Comparison of ENCODE assay signal across 21 mouse cellular contexts in the genomic region with DNA sequence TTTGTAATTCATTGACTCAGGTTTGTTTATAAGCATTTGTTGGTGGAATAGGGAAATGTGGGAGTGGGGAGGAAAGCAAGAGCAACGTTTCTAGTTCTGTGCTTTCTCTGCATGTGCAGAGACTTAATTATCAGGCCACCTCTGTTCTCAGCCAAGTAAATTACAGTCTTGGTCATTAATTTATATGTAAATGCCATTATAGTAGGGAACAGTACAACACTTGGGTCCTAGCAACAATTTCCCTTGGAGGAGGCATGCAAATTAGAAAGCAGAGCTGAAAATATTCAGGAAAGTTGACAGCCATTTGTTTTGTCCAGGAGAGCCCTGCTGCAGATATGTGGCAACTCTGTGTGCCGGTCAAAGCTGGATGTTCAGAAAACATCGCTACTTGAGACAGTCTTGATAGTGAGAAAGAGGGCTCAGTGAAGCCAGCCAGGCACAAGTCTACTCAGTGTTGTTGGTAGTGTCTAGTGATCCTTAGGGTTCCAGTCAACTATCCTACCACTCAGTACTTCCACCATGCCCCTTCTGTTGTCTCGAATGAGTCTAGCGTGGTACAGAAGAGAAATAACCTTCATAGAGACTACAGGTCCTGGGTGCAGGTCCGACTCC.
DNase-seq lines count a peak whose midpoint lies in the region; ATAC-seq and TF ChIP-seq lines count a peak whose summit lies in the region.
"Had no signal": no experiment of that assay in that cellular context is flagged by ENCODE, and none has a peak within 500 bp of the region (broad histone marks: within the 10 kb centered on the region; RNA-seq: fewer than 3 reads in every experiment).

No protein-coding gene starts in this region.

- no peak overlapping the region for H3K4me2 ChIP-seq in forebrain, embryonic 12.5 days
- H3K4me2 ChIP-seq in forebrain, embryonic 11.5 days (ENCODE audit: low read depth, low read length, severe bottlenecking) = no peak overlapping the region
- no peak overlapping the region for H3K4me2 ChIP-seq in midbrain, embryonic 14.5 days (ENCODE audit: low read length)
- H3K4me2 ChIP-seq in midbrain, postnatal 0 days (ENCODE audit: low read depth, low read length, poor library complexity, severe bottlenecking) = no peak overlapping the region
- H3K4me2 ChIP-seq in hindbrain, embryonic 14.5 days (replicated peaks) = no peak overlapping the region
- H3K4me2 ChIP-seq: heart, embryonic 13.5 days; kidney, embryonic 15.5 days; neural tube, embryonic 12.5 days had no signal

- peak; percentile 58; the same call in 1 of the 2 replicates for ATAC-seq in forebrain, embryonic 12.5 days (ENCODE audit: low FRiP score)
- ATAC-seq in forebrain, embryonic 11.5 days (replicated peaks; ENCODE audit: low FRiP score) = no peak
- ATAC-seq in midbrain, embryonic 14.5 days (ENCODE audit: low FRiP score, low TSS enrichment) = no peak
- no peak for ATAC-seq in midbrain, postnatal 0 days (ENCODE audit: low FRiP score)
- ATAC-seq in hindbrain, embryonic 14.5 days (ENCODE audit: low FRiP score) = no peak
- ATAC-seq: activated CD4-positive, CD25-positive, alpha-beta regulatory T cell, adult 4 months had no signal

- no peaks in the 10 kb centered on the region for H3K9me3 ChIP-seq in forebrain, embryonic 12.5 days
- no peaks in the 10 kb centered on the region for H3K9me3 ChIP-seq in forebrain, embryonic 11.5 days (ENCODE audit: control insufficient read depth, low read length)
- H3K9me3 ChIP-seq in midbrain, embryonic 14.5 days (ENCODE audit: control insufficient read depth, low read length) = no peaks in the 10 kb centered on the region
- H3K9me3 ChIP-seq in midbrain, postnatal 0 days (ENCODE audit: low read length) = no peaks in the 10 kb centered on the region
- no peaks in the 10 kb centered on the region for H3K9me3 ChIP-seq in hindbrain, embryonic 14.5 days (ENCODE audit: control insufficient read depth, low read length)
- H3K9me3 ChIP-seq: heart, embryonic 13.5 days; kidney, embryonic 15.5 days; neural tube, embryonic 12.5 days had no signal

- H3K27ac ChIP-seq in forebrain, embryonic 12.5 days = peak overlapping the region; percentile 36; the same call in 1 of the 2 replicates
- H3K27ac ChIP-seq in forebrain, embryonic 11.5 days (ENCODE audit: low read depth, low read length) = no peak overlapping the region
- no peak overlapping the region for H3K27ac ChIP-seq in midbrain, embryonic 14.5 days (replicated peaks; ENCODE audit: low read depth, low read length)
- no peak overlapping the region for H3K27ac ChIP-seq in midbrain, postnatal 0 days (ENCODE audit: low read depth, low read length)
- H3K27ac ChIP-seq in hindbrain, embryonic 14.5 days = peak overlapping the region; percentile 27
- H3K27ac ChIP-seq: heart, adult 2 months; heart, embryonic 13.5 days; kidney, embryonic 15.5 days; neural tube, embryonic 12.5 days had no signal

- H3K4me1 ChIP-seq in forebrain, embryonic 12.5 days = peaks cover 8% of the 10 kb centered on the region; the same call in 1 of the 2 replicates
- no peaks in the 10 kb centered on the region for H3K4me1 ChIP-seq in forebrain, embryonic 11.5 days (replicated peaks; ENCODE audit: control insufficient read depth, insufficient read depth, low read length)
- H3K4me1 ChIP-seq in midbrain, embryonic 14.5 days (ENCODE audit: control insufficient read depth, insufficient read depth, low read length) = peaks cover 6% of the 10 kb centered on the region; the same call in 1 of the 2 replicates
- no peaks in the 10 kb centered on the region for H3K4me1 ChIP-seq in midbrain, postnatal 0 days (ENCODE audit: insufficient read depth, low read length)
- H3K4me1 ChIP-seq in hindbrain, embryonic 14.5 days (replicated peaks; ENCODE audit: control insufficient read depth, insufficient read depth, low read length) = 0 out of 2 replicates have a peak, but pooled peaks cover 5% of the 10 kb centered on the region
- H3K4me1 ChIP-seq: heart, embryonic 13.5 days; kidney, embryonic 15.5 days had no signal

- no peak for TF ChIP-seq CTCF in midbrain, postnatal 0 days (IDR thresholded peaks at IDR 0.05)

- WGBS in forebrain, embryonic 12.5 days = 65% methylated on average over 6 of the region's 6 CpGs
- WGBS in forebrain, embryonic 11.5 days = 79% methylated on average over 6 of the region's 6 CpGs
- WGBS in midbrain, embryonic 14.5 days = 80% methylated on average over 6 of the region's 6 CpGs
- WGBS in midbrain, postnatal 0 days = 77% methylated on average over 6 of the region's 6 CpGs
- WGBS in hindbrain, embryonic 14.5 days = 67% methylated on average over 6 of the region's 6 CpGs

- DNase-seq in forebrain, embryonic 11.5 days (ENCODE audit: low spot score) = no peak
- DNase-seq in midbrain, embryonic 14.5 days = peak; percentile 5
- no peak for DNase-seq in midbrain, postnatal 0 days (ENCODE audit: low spot score)
- DNase-seq in hindbrain, embryonic 14.5 days (ENCODE audit: low spot score) = no peak
- DNase-seq in left cerebral cortex, adult 8-10 months (ENCODE audit: low spot score in 2 of 2) = no peak
- no peak for DNase-seq in heart, adult 11 months
- DNase-seq: adrenal gland, adult 8-10 months; cerebellum, adult 8-10 months; cerebellum, postnatal 36 days; heart, adult 2 months; heart, postnatal 14 days; kidney, adult 11 months; kidney, postnatal 36 days; lung, postnatal 4 days; thymus, adult 18-20 months; thymus, postnatal 36 days had no signal

- no peaks in the 10 kb centered on the region for H3K27me3 ChIP-seq in forebrain, embryonic 12.5 days
- H3K27me3 ChIP-seq in forebrain, embryonic 11.5 days (ENCODE audit: control insufficient read depth, insufficient read depth, low read length) = no peaks in the 10 kb centered on the region
- H3K27me3 ChIP-seq in midbrain, embryonic 14.5 days (ENCODE audit: control insufficient read depth, insufficient read depth, low read length) = no peaks in the 10 kb centered on the region
- H3K27me3 ChIP-seq in midbrain, postnatal 0 days (ENCODE audit: insufficient read depth, low read length) = no peaks in the 10 kb centered on the region
- no peaks in the 10 kb centered on the region for H3K27me3 ChIP-seq in hindbrain, embryonic 14.5 days (ENCODE audit: control insufficient read depth, insufficient read depth, low read length)
- H3K27me3 ChIP-seq: heart, embryonic 13.5 days; kidney, embryonic 15.5 days; neural tube, embryonic 12.5 days had no signal

- no peak overlapping the region for H3K4me3 ChIP-seq in forebrain, embryonic 12.5 days (replicated peaks)
- H3K4me3 ChIP-seq in forebrain, embryonic 11.5 days (ENCODE audit: low read depth, low read length) = no peak overlapping the region
- H3K4me3 ChIP-seq in midbrain, embryonic 14.5 days (replicated peaks; ENCODE audit: low read depth, low read length) = no peak overlapping the region
- no peak overlapping the region for H3K4me3 ChIP-seq in midbrain, postnatal 0 days (ENCODE audit: low read depth, low read length)
- H3K4me3 ChIP-seq in hindbrain, embryonic 14.5 days (replicated peaks; ENCODE audit: low read length) = no peak overlapping the region
- H3K4me3 ChIP-seq: heart, adult 2 months; heart, embryonic 13.5 days; kidney, embryonic 15.5 days; neural tube, embryonic 12.5 days had no signal

- H3K9ac ChIP-seq in forebrain, embryonic 12.5 days = no peak overlapping the region
- H3K9ac ChIP-seq in forebrain, embryonic 11.5 days (ENCODE audit: low read length) = no peak overlapping the region
- no peak overlapping the region for H3K9ac ChIP-seq in midbrain, embryonic 14.5 days (replicated peaks; ENCODE audit: low read length)
- no peak overlapping the region for H3K9ac ChIP-seq in midbrain, postnatal 0 days (replicated peaks; ENCODE audit: low read length, poor library complexity, severe bottlenecking)
- H3K9ac ChIP-seq in hindbrain, embryonic 14.5 days = no peak overlapping the region
- H3K9ac ChIP-seq: heart, embryonic 13.5 days; kidney, embryonic 15.5 days; neural tube, embryonic 12.5 days had no signal

- H3K36me3 ChIP-seq in forebrain, embryonic 12.5 days (replicated peaks) = no peaks in the 10 kb centered on the region
- no peaks in the 10 kb centered on the region for H3K36me3 ChIP-seq in forebrain, embryonic 11.5 days (ENCODE audit: control insufficient read depth, insufficient read depth, low read length)
- no peaks in the 10 kb centered on the region for H3K36me3 ChIP-seq in midbrain, embryonic 14.5 days (ENCODE audit: control insufficient read depth, insufficient read depth, low read length)
- H3K36me3 ChIP-seq in midbrain, postnatal 0 days (ENCODE audit: insufficient read depth, low read length) = no peaks in the 10 kb centered on the region
- H3K36me3 ChIP-seq in hindbrain, embryonic 14.5 days (replicated peaks; ENCODE audit: control insufficient read depth, insufficient read depth) = no peaks in the 10 kb centered on the region
- H3K36me3 ChIP-seq: heart, embryonic 13.5 days; kidney, embryonic 15.5 days; neural tube, embryonic 12.5 days had no signal

Comparison
In these comparisons a context has a peak if more than half of its experiments do, and no peak if none do; other contexts are left out.
1. H3K27ac ChIP-seq: peak in forebrain, embryonic 12.5 days (single experiment) and hindbrain, embryonic 14.5 days (single experiment); none in forebrain, embryonic 11.5 days (single experiment), midbrain, embryonic 14.5 days (single experiment) and midbrain, postnatal 0 days (single experiment).